Mouse (Mus musculus) cerebellum, adult 2 months (tissue): ENCODE results near the gene Veph1. TPM values are rescaled to one million over a fixed set of nuclear protein-coding genes. Genes with fewer than 3 reads are reported as not detected.

ENCODE experiments used
- DNase-seq, 2 experiments: peaks; one replicate each; pipeline ENCODE4 v3.0.0; 2021
- H3K27ac ChIP-seq: fragments of 200-500 bp; 2 replicates; pipeline ENCODE4 v1.5.1; 2012; ENCODE audit warnings: low read length, control low read depth, inconsistent platforms; ENCODE audit not compliant: insufficient read depth
- H3K27me3 ChIP-seq: fragments of 200-500 bp; 2 replicates; pipeline ENCODE4 v1.6.1; 2012; ENCODE audit warnings: inconsistent platforms, mild to moderate bottlenecking, low read length, moderate library complexity; ENCODE audit not compliant: control insufficient read depth, insufficient read depth
- H3K4me1 ChIP-seq: fragments of 200-500 bp; 2 replicates; pipeline ENCODE4 v1.6.1; 2011; ENCODE audit warnings: low read length; ENCODE audit not compliant: control insufficient read depth, insufficient read depth
- H3K4me3 ChIP-seq: fragments of 200-500 bp; replicated peaks from 2 replicates; pipeline ENCODE3; 2011; ENCODE audit warnings: mild to moderate bottlenecking, low read depth, low read length, control low read depth; ENCODE audit not compliant: insufficient read depth
- CTCF ChIP-seq: fragments of 200-500 bp; IDR thresholded peaks from 2 replicates; pipeline ENCODE4 v1.5.1; 2011; ENCODE audit warnings: low read depth, mild to moderate bottlenecking, control low read depth, low read length, moderate library complexity, borderline replicate concordance; ENCODE audit not compliant: insufficient read depth
- POLR2A ChIP-seq: fragments of 200-500 bp; IDR thresholded peaks from 2 replicates; pipeline ENCODE4 v1.6.1; 2011; ENCODE audit warnings: low read length, control low read depth, borderline replicate concordance; ENCODE audit not compliant: insufficient read depth
- WGBS: fragments of 180-500 bp; shearing (Covaris S2); methylation state at CpG from one replicate; pipeline ENCODE4 v1.1.7; 2018; 5-methylcytosine and 5-hydroxymethylcytosine counted together
- polyA plus RNA-seq: library from polyadenylated mRNA; depleted of rRNA; stranded (reverse); fragments of >200 nt; gene quantifications from 2 replicates; pipeline ENCODE4 v1.2.3, GENCODE M21; 2012

The Veph1 gene
- polyA plus RNA-seq, 1 experiment: 0.08 TPM

DNA sequence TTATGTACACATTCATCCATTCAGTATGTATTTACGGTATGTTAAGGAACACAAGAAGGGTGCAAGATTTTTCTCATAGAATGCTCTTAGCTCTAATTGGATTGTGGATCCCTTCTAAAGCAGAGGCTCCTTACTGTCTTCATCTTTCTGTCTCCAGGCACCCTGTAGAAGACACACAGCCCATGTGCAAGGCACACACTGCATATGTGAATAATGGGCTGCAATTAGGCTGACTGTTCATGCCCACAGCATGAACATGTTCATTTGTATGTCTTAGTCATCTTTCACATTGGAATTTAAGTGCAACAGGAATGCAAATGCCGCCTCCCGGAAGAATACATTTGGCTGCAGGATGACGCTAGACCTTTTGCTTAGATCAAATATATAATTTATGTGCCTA is 213.7 kb downstream of the Veph1 start:
- 90% methylated on average over 4 of the region's 4 CpGs for WGBS
- Histone ChIP-seq H3K27ac (no peak overlapping the region), H3K27me3 (no peaks in the 10 kb centered on the region)

DNA sequence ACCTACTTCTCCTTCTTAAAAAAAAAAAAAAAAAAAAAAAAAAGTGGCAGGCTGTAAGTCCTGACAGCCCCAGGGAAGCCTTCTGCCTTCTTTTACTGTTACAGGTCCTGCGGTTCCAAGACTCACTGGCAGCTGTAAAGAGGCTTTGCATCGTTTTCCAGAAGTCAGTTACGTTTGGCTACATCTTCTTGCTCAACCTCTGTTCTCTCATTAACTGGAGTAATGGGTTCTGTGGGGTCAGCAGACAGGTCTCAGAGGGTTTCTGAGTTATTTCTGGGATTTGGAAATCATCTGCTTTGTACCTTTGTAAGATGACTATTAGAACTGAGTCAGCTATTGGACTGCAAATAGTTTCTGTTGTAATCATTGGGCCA is 215.3 kb downstream of the Veph1 start:
- Histone ChIP-seq H3K27ac (no peak overlapping the region), H3K4me3 (no peak overlapping the region), H3K27me3 (no peaks in the 10 kb centered on the region), H3K4me1 (no peaks in the 10 kb centered on the region)
- TF ChIP-seq POLR2A (no peak), CTCF (no peak)
- WGBS: 46% methylated on average over 3 of the region's 3 CpGs
- no peak for DNase-seq

More for the DNA sequence above, 213.7 kb downstream of the Veph1 start:
- no peak for DNase-seq
- no peak overlapping the region for H3K4me3 ChIP-seq
- TF ChIP-seq CTCF (no peak), POLR2A (no peak)
- H3K4me1 ChIP-seq: no peaks in the 10 kb centered on the region

DNA sequence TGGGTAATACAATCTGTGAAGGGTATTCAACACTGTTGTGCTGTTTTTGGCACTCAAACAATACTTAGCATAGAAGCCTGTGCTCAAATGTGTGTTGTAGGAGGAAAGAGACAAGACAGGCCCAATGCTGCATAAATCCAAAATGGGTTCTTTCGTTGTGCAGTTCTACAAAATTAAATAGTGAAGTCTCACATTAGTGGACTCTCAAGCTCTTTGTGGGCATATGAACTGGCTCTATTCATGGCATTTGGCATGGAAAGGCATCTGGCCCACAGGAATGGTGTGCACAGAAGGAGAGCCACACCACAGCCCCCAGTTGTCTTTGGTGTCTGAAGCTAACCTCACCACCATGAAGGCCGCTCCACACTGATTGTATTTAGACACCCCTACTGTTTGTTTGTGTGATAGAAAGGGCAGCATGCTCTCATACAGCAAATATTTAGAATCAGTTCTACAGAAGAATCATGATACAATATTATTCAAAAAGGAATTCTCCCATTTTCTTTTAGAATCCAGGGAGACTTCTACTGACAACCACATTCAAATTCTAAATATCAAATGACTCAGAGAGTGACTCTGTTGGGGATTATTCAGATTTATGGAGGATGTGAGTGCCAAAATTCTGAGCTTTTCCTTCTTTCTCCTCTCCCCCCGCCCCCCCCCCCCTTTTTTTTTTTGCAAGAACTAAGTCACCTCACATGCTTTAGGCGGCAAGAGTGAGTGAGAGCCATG is 215.8 kb downstream of the Veph1 start:
- Histone ChIP-seq H3K4me1 (no peaks in the 10 kb centered on the region), H3K4me3 (no peak overlapping the region), H3K27me3 (no peaks in the 10 kb centered on the region), H3K27ac (no peak overlapping the region)
- TF ChIP-seq CTCF: no peak
- no peak for TF ChIP-seq POLR2A
- WGBS: 49% methylated on average over 4 of the region's 4 CpGs
- DNase-seq: no peak

DNA sequence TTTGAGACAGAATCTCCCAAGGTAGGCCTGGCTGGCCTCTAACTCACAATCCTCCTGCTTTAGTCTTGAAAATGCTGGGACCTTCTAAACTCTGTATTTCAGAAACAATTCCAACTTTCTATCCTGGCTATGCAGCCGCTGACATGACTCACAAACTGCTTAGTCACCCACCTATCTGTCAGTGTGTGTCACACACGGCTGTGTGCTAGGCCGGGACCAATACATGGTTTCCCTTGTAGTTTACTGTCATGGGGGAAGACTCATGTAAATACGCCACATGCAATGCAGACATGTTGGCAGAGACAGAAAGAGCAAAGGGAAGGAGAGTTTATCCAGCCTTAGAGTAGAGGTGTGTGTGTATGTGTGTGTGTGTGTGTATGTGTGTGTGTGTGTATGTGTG is 216.8 kb downstream of the Veph1 start:
- no peak for DNase-seq
- WGBS: 94% methylated on average over 4 of the region's 4 CpGs

DNA sequence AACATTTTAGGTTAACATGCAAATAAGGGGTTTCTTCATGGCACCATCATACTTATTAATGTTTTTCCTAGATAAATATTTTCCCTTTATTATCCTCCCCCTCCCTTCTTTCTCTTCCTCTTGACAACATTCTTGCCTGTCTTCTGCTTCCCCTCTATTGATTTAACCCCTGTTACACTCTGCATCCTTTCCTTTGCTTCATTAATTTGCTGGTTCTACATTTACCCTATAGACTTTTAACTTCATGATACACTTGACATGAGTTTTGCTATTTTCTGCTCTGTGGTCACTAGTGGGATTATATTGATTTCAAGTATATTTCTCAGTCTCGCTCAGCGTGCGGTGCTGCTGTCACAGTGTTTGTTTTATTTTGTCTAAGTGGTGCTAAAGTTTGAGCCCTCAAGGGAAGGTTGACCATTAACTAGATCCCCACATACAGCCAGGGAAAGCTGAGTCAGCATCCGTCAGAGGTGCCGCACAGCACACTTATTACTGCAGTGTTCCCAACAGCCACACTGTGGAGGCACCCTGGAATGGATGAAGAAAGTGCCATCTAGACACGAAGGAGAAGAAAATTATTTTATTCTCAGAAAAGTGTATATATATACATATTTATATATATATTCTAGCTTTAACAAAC is 217.6 kb downstream of the Veph1 start:
- Histone ChIP-seq H3K27me3 (no peaks in the 10 kb centered on the region), H3K4me1 (no peaks in the 10 kb centered on the region), H3K4me3 (no peak overlapping the region), H3K27ac (no peak overlapping the region)
- WGBS: 89% methylated on average over 6 of the region's 6 CpGs
- no peak for TF ChIP-seq CTCF
- TF ChIP-seq POLR2A: no peak
- DNase-seq: no peak

More for the DNA sequence above, 216.8 kb downstream of the Veph1 start:
- Histone ChIP-seq H3K4me1 (no peaks in the 10 kb centered on the region), H3K27ac (no peak overlapping the region), H3K4me3 (no peak overlapping the region), H3K27me3 (no peaks in the 10 kb centered on the region)
- TF ChIP-seq CTCF (no peak), POLR2A (no peak)

DNA sequence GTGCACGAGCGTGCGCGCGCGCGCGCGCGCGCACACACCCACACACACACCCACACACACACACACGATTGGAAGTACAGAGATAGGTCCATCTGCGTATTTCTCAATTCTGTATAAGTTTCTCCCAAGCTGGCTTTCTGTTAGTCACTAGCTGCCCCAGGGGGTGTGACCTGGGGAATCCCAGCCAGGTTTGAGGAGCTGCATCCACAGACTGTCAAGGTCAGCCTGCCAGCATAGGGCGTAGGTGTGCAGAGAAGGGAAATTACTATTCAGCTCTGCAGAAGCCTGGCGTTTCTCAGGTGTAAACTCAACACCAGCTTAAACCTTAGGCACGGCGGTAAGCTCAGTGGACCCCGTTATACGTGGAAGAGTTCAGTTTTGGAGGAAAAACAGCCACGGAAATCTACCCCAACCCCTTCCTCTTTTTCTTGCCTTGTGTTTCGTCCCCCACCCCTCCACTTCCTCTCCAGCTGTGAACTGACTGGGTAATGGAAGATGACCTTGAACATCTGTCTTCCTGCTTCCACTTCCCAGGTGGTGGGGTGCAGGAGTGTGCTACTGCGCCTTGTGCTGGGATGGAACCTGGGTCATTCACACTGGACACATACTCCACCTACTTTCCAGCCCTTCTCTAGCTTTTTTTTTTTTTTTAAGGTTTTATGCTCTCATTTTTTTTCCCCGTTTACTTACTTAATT is 218.5 kb downstream of the Veph1 start:
- Histone ChIP-seq H3K27ac (no peak overlapping the region), H3K4me3 (no peak overlapping the region), H3K27me3 (no peaks in the 10 kb centered on the region), H3K4me1 (no peaks in the 10 kb centered on the region)
- 89% methylated on average over 23 of the region's 23 CpGs for WGBS
- peak; percentile 24 for DNase-seq
- TF ChIP-seq POLR2A: no peak
- TF ChIP-seq CTCF: no peak

DNA sequence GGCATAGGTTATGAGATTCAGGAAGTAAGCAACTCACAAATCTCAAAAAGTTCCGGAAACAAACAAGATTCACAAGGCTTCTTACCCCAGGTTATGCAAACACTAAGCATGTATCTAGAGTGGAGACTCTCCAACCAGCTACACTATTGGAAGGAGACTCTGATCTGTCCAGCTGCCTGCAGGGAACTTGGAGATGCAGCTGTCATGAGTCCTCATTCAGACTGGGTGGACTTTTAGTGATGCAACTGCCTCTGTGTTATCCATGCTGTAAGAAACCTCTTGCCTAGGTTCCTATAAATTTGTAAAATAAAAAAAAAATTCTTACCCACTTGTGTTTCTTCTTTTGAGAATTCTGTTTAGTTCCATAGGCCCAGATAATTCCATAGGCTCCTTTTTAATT is 226.4 kb downstream of the Veph1 start:
- Histone ChIP-seq H3K27me3 (no peaks in the 10 kb centered on the region), H3K4me1 (no peaks in the 10 kb centered on the region), H3K27ac (no peak overlapping the region), H3K4me3 (no peak overlapping the region)
- 100% methylated on average over 1 of the region's 1 CpGs for WGBS
- TF ChIP-seq CTCF (no peak), POLR2A (no peak)
- no peak for DNase-seq
